Mouse (Mus musculus) lung, embryonic 15.5 days (tissue): ENCODE measurements around the gene Sntg2. TPM values are rescaled to one million over a fixed set of nuclear protein-coding genes. Genes with fewer than 3 reads are reported as not detected.

ENCODE experiments used
- ATAC-seq: fragments of 200-750 bp; cut with Nextera tagmentation; 2 replicates; pipeline ENCODE4 v1.8.0; 2017; ENCODE audit warnings: moderate number of reproducible peaks, borderline replicate concordance; ENCODE audit not compliant: low FRiP score, low TSS enrichment; ENCODE audit errors: extremely low read depth
- H3K27ac ChIP-seq: fragments of 300-500 bp; sonication (generic); 2 replicates; pipeline ENCODE4 v1.5.1; 2015; ENCODE audit warnings: moderate library complexity, mild to moderate bottlenecking, inconsistent platforms
- H3K27me3 ChIP-seq: fragments of 300-500 bp; sonication (generic); 2 replicates; pipeline ENCODE4 v1.6.1; 2015; ENCODE audit warnings: inconsistent platforms
- H3K36me3 ChIP-seq: fragments of 300-500 bp; sonication (generic); 2 replicates; pipeline ENCODE4 v1.6.1; 2015; ENCODE audit warnings: inconsistent platforms
- H3K4me1 ChIP-seq: fragments of 300-500 bp; sonication (generic); 2 replicates; pipeline ENCODE4 v1.6.1; 2015; ENCODE audit warnings: inconsistent platforms
- H3K4me2 ChIP-seq: fragments of 300-500 bp; sonication (generic); 2 replicates; pipeline ENCODE4 v1.6.1; 2015; ENCODE audit warnings: inconsistent platforms, mild to moderate bottlenecking, moderate library complexity
- H3K4me3 ChIP-seq: fragments of 300-500 bp; sonication (generic); 2 replicates; pipeline ENCODE4 v1.5.1; 2015; ENCODE audit warnings: mild to moderate bottlenecking, inconsistent platforms
- H3K9ac ChIP-seq: fragments of 300-500 bp; sonication (generic); 2 replicates; pipeline ENCODE4 v1.6.1; 2015; ENCODE audit warnings: inconsistent platforms
- H3K9me3 ChIP-seq: fragments of 300-500 bp; sonication (generic); 2 replicates; pipeline ENCODE4 v1.6.1; 2016; ENCODE audit warnings: inconsistent platforms
- WGBS: fragments of 180-500 bp; shearing (Covaris S2); methylation state at CpG from one replicate; pipeline ENCODE4 v1.1.7; 2015; 5-methylcytosine and 5-hydroxymethylcytosine counted together
- polyA plus RNA-seq: library from polyadenylated mRNA; unstranded; fragments of >200 nt; fragmentation: Nextera tagmentation; extraction: Ambion mirVana; gene quantifications from 2 replicates; pipeline ENCODE4 v1.2.1, GENCODE M21; 2015

Gene Sntg2
- polyA plus RNA-seq, 1 experiment from 2014 or later = 12.2 TPM

DNA sequence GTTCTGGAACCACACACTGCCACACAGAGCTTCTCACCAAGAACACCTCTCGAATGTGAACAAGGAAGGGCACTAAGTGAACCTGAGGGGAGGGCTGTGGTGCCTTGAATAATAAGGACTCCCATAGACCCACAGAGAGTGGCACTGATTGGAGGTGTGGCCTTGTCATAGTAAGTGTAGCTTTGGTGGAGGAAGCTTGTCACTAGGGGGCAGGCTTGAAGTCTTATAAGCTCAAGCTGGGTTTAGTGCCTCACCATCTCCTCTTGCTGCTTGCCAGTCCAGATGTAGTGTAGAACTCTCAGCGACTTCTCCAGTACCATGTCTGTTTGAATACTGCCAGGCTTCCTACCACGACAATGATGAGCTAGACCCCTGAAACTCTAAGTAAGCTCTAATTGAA, 231.1 kb downstream of the Sntg2 start:
- no peak overlapping the region for H3K27ac ChIP-seq
- no peak overlapping the region for H3K4me2 ChIP-seq
- no peaks in the 10 kb centered on the region for H3K4me1 ChIP-seq
- H3K9ac ChIP-seq = no peak overlapping the region
- WGBS = 60% methylated on average over 3 of the region's 3 CpGs
- H3K4me3 ChIP-seq = no peak overlapping the region
- no peaks in the 10 kb centered on the region for H3K9me3 ChIP-seq
- H3K27me3 ChIP-seq = no peaks in the 10 kb centered on the region
- no peaks in the 10 kb centered on the region for H3K36me3 ChIP-seq
- no peak for ATAC-seq

DNA sequence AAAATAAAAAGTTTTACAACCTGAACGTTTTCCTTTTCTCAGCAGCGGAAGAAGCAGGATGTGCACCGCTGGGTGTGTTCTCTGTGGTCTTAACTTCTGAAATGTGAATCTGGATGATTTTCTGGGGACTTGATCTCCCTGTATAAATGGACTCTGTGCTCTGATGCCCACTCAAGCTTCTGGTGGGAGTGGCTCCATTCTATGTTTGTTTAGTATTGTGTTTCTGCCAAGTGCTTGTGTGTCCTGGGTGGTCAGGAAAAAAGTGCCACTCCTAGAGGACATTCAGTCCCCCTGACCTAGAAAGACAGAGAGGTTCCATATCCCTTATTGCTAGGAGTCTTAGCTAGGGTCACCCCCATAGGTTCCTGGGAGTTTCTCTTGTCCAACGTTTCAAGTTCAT, 240.7 kb downstream of the Sntg2 start, which contains the start of gene Tpo:
TSS of gene Tpo (minus strand) at position 101 of the 400 bp plus-strand sequence.
- Histone ChIP-seq H3K4me2 (no peak within 1 kb of the TSS), H3K36me3 (no peaks in the 10 kb centered on the region), H3K4me1 (no peaks in the 10 kb centered on the region), H3K4me3 (no peak within 1 kb of the TSS), H3K27ac (no peak within 1 kb of the TSS), H3K9me3 (no peaks in the 10 kb centered on the region), H3K9ac (no peak within 1 kb of the TSS), H3K27me3 (no peaks in the 10 kb centered on the region)
- ATAC-seq = no peak
- WGBS = 71% methylated on average over 4 of the region's 4 CpGs

DNA sequence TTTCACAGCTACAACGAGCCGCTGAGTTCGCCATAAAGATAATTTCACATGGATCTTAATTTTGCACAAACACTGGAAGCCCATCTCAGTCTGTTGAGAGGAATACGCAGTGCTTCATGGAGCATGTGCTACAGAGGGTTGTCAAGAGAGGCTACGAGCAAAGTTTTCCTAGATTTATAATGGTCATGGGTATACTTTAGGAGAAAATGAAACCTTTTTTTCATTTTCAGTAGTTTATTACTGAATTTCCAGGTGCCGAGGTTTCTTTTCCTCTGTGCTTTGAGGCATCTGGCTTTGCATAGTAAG, 243.8 kb downstream of the Sntg2 start:
- H3K27ac ChIP-seq = no peak overlapping the region
- no peak for ATAC-seq

DNA sequence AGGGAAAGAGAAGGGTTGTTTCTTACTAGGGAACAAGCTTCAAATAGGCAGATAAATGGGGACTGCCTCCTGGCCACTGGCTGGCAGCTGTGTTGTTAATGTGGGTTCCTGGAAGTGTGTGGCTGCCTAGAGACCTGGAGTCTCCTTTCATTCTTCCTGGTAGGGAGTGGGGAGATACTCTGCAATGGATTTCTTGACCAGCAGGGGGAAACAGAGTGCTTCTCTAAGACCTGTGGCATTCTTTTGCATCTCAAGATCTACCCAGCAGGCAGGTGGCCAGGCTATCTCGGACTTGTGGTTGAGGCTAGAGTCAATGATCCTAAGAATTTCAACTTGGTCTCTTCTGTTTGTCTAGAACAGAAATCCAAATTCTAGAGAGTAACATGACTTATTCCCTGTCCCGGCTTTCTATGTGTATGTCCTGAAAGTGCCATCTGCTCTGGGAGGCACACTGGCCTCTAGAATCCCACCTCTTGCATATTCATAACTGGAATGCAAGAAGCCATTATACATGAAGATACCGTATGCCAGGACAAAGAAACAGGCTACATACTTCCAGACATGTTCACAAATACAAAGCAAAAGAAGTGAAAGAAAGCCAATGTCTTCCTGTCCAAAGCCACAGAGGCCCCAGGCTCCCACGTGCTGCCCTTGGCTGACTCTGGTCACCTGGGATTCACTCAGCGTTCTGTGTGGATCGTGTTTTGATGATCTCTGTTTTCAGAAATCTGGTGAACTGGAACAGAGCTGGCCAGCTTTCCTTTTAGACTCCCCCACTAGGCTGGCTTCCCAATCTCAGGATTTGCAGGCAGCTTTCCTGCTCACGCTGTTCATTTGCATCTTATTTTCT, 244.4 kb downstream of the Sntg2 start:
- no peaks in the 10 kb centered on the region for H3K36me3 ChIP-seq
- ATAC-seq = no peak
- no peaks in the 10 kb centered on the region for H3K4me1 ChIP-seq
- H3K27me3 ChIP-seq = no peaks in the 10 kb centered on the region
- H3K4me2 ChIP-seq = no peak overlapping the region
- H3K27ac ChIP-seq = no peak overlapping the region
- no peaks in the 10 kb centered on the region for H3K9me3 ChIP-seq
- 60% methylated on average over 7 of the region's 7 CpGs for WGBS
- no peak overlapping the region for H3K9ac ChIP-seq
- no peak overlapping the region for H3K4me3 ChIP-seq

More for the DNA sequence above, 243.8 kb downstream of the Sntg2 start:
- Histone ChIP-seq H3K36me3 (no peaks in the 10 kb centered on the region), H3K9ac (no peak overlapping the region), H3K9me3 (no peaks in the 10 kb centered on the region), H3K4me2 (no peak overlapping the region), H3K4me1 (no peaks in the 10 kb centered on the region), H3K4me3 (no peak overlapping the region), H3K27me3 (no peaks in the 10 kb centered on the region)
- WGBS = 69% methylated on average over 6 of the region's 6 CpGs

Other genes starting within 250 kb of the Sntg2 start
- gene Tpo, start 240.8 kb downstream of the Sntg2 start, polyA plus RNA-seq = not detected in 2 replicates
- 30.8 and 32.4 TPM in 2 replicates for gene Tmem18, start 211.1 kb upstream of the Sntg2 start, polyA plus RNA-seq